Mouse (Mus musculus): Measurements from ENCODE around the gene 3110009E18Rik. TPM values are rescaled to one million over a fixed set of nuclear protein-coding genes. Genes with fewer than 3 reads are reported as not detected.

The 3110009E18Rik gene
- polyA plus RNA-seq, 1 experiment from 2014 or later: 11.7 TPM

DNA sequence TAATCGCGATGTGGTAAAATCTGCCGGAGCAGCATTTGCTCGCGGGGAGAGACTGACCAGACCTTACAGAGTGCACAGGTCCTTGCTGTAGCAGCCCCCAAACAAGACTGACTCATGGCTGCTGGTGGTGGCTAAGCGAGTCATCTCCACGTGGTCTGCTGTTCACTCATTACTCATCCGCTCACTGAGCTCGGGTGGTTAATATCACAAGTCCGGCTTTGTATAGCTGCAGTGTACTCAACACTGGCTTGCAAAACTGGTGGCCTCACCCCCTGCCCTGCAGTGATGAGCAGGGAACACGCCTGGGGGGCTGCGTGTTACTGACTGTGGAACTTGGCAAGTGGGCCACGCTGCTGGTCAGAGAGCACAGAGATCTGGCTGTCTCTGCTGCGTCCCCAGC, 115.4 kb downstream of the 3110009E18Rik start:
- ATAC-seq (replicated peaks; ENCODE audit: extremely low read depth, insufficient read depth, low FRiP score): no peak
- H3K9ac ChIP-seq (ENCODE audit: low read length): no peak overlapping the region
- 81% methylated on average over 14 of the region's 14 CpGs for WGBS

DNA sequence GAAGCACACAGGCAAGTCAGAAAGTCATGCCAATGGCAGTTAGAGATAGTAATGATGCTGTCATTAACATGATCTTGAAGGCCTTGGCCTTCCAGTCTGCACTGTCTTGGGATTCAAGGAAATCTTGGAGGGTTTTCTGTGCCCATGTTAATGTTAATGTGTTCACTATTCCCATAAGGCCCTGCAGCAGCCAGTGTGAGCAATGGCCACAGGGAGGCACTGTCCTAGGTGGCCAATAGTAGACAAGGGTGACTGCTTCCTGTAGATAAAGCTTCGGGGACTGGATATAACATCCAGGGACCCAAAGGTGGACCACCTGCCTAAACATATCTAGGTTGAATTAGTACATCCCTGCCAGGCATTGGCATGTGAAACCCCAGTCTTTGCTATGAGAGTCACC, 116.1 kb downstream of the 3110009E18Rik start:
- ATAC-seq (replicated peaks; ENCODE audit: extremely low read depth, insufficient read depth, low FRiP score): no peak
- 60% methylated on average over 1 of the region's 1 CpGs for WGBS
- H3K4me1 ChIP-seq (ENCODE audit: control insufficient read depth, insufficient read depth, low read length): no peaks in the 10 kb centered on the region
- no peaks in the 10 kb centered on the region for H3K27me3 ChIP-seq (ENCODE audit: control insufficient read depth, insufficient read depth, low read length)
- H3K27ac ChIP-seq (ENCODE audit: low read length): no peak overlapping the region
- H3K36me3 ChIP-seq (ENCODE audit: control insufficient read depth, insufficient read depth): no peaks in the 10 kb centered on the region
- H3K4me2 ChIP-seq (ENCODE audit: low read depth, low read length): no peak overlapping the region
- H3K9ac ChIP-seq (ENCODE audit: low read length): no peak overlapping the region
- H3K9me3 ChIP-seq (replicated peaks; ENCODE audit: control insufficient read depth, low read length): no peaks in the 10 kb centered on the region
- no peak overlapping the region for H3K4me3 ChIP-seq (ENCODE audit: low read length)

More for the DNA sequence above, 115.4 kb downstream of the 3110009E18Rik start:
- Histone ChIP-seq H3K27me3 (ENCODE audit: control insufficient read depth, insufficient read depth, low read length) (no peaks in the 10 kb centered on the region), H3K27ac (ENCODE audit: low read length) (no peak overlapping the region), H3K4me2 (ENCODE audit: low read depth, low read length) (no peak overlapping the region), H3K4me3 (ENCODE audit: low read length) (no peak overlapping the region), H3K9me3 (replicated peaks; ENCODE audit: control insufficient read depth, low read length) (no peaks in the 10 kb centered on the region), H3K36me3 (ENCODE audit: control insufficient read depth, insufficient read depth) (no peaks in the 10 kb centered on the region), H3K4me1 (ENCODE audit: control insufficient read depth, insufficient read depth, low read length) (no peaks in the 10 kb centered on the region)

Other genes with a start within 250 kb of the 3110009E18Rik start
- 8.0 and 8.4 TPM in 2 replicates for gene Tmem177, start 208.0 kb upstream of the 3110009E18Rik start, polyA plus RNA-seq (2015; fragmentation: Nextera tagmentation; extraction: Ambion mirVana)
- 0.16 and 0.25 TPM in 2 replicates for gene Cfap221, start 124.0 kb upstream of the 3110009E18Rik start, polyA plus RNA-seq (2015; fragmentation: Nextera tagmentation; extraction: Ambion mirVana)
- gene Sctr, start 114.3 kb upstream of the 3110009E18Rik start, polyA plus RNA-seq (2015; fragmentation: Nextera tagmentation; extraction: Ambion mirVana): 0.11 TPM in 1 of 2 replicates, not detected in the other
- gene Tmem37, start 47.1 kb upstream of the 3110009E18Rik start, polyA plus RNA-seq (2015; fragmentation: Nextera tagmentation; extraction: Ambion mirVana): 10.2 and 10.4 TPM in 2 replicates
- 676 and 692 TPM in 2 replicates for gene Dbi, start 109 bp upstream of the 3110009E18Rik start, polyA plus RNA-seq (2015; fragmentation: Nextera tagmentation; extraction: Ambion mirVana)
- 18.5 and 19.9 TPM in 2 replicates for gene Steap3, start 151.5 kb downstream of the 3110009E18Rik start, polyA plus RNA-seq (2015; fragmentation: Nextera tagmentation; extraction: Ambion mirVana)
- gene C1ql2, start 219.4 kb downstream of the 3110009E18Rik start, polyA plus RNA-seq (2015; fragmentation: Nextera tagmentation; extraction: Ambion mirVana): not detected in 2 replicates

Measured in heart, embryonic 16.5 days (tissue).